Mouse (Mus musculus) liver, adult 2 months (tissue): ENCODE data around the gene Gm10401.

Experiments used
- CTCF ChIP-seq: fragments of 200-500 bp; IDR thresholded peaks from 2 replicates; pipeline ENCODE4 v1.5.1; 2011; ENCODE audit warnings: low read depth, low read length, control low read depth
- POLR2A ChIP-seq: fragments of 200-500 bp; IDR thresholded peaks from 2 replicates; pipeline ENCODE4 v1.6.1; 2011; ENCODE audit warnings: low read length, control low read depth; ENCODE audit not compliant: insufficient read depth; ENCODE audit errors: extremely low read depth

DNA sequence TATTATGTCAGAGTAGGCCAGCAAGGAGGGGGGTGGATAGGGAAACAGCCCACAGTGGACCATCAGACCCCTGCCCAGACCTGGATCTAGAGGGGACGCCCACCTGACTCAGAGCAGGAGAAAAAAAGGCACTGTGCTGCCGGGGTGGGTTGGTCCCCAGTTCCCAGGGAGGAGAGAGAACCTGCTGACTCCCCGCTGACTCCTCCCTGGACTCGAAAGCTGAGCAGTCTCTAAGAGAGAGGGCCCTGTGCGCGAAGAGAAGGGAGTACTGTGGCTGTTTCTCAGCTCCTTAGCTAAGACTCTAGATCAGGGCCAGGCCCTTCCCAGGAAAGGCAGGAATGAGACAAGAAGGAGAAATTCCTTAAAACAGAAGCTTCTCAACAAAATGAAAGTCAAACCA, 46.4 kb upstream of the Gm10401 start:
- TF ChIP-seq CTCF (no peak), POLR2A (no peak)
